Mouse (Mus musculus) erythroblast, embryonic 14.5 days (primary cell): ENCODE results near the gene Eln.

ENCODE experiments used
- GATA1 ChIP-seq: IDR thresholded peaks from 2 replicates; pipeline ENCODE4 v1.6.1; 2012; ENCODE audit warnings: low read length, inconsistent platforms, mixed read lengths
- TAL1 ChIP-seq: IDR thresholded peaks from 3 replicates; pipeline ENCODE4 v1.6.1; 2012; ENCODE audit warnings: low read length, inconsistent platforms, mixed read lengths

GRCm38 (mm10) chr5:134695539-134695938, 51.6 kb downstream of the Eln start:
- TF ChIP-seq GATA1 (no peak), TAL1 (no peak)
